Mouse (Mus musculus): Measurements from ENCODE around the gene Tnfrsf14.

The Tnfrsf14 gene

GRCm38 (mm10) chr4:154914707-154915106, 13.7 kb downstream of the Tnfrsf14 start:
- DNase-seq = peak; percentile 43 to 83

GRCm38 (mm10) chr4:154914252-154914651, 14.1 kb downstream of the Tnfrsf14 start:
- DNase-seq = no peak

- peak in 1 of 2 experiments; percentile 19 for DNase-seq
Measured at GRCm38 (mm10) chr4:154913845-154914244, 14.5 kb downstream of the Tnfrsf14 start.

GRCm38 (mm10) chr4:154911644-154912043, 16.7 kb downstream of the Tnfrsf14 start:
- peak in 1 of 2 experiments; percentile 7 for DNase-seq

GRCm38 (mm10) chr4:154910606-154911522, 17.5 kb downstream of the Tnfrsf14 start:
- DNase-seq = peak in 1 of 2 experiments; percentile 31

GRCm38 (mm10) chr4:154908490-154908889, 19.9 kb downstream of the Tnfrsf14 start:
- peak in 1 of 2 experiments; percentile 9 for DNase-seq

- peak; percentile 77 to 83 for DNase-seq
Measured at GRCm38 (mm10) chr4:154907833-154908232, 20.5 kb downstream of the Tnfrsf14 start.

GRCm38 (mm10) chr4:154904185-154905071, 23.9 kb downstream of the Tnfrsf14 start:
- DNase-seq = peak; percentile 88 to 91

GRCm38 (mm10) chr4:154902371-154902770, 26.0 kb downstream of the Tnfrsf14 start:
- DNase-seq = peak in 1 of 2 experiments; percentile 5

GRCm38 (mm10) chr4:154898506-154899446, 29.6 kb downstream of the Tnfrsf14 start, which contains the start of gene Fam213b:
Gene Fam213b (minus strand): TSS chr4:154899135.
- DNase-seq = peak; percentile 86 to 91

- peak; percentile 12 to 54 for DNase-seq
Measured at GRCm38 (mm10) chr4:154897676-154898465, 30.5 kb downstream of the Tnfrsf14 start.

- no peak for DNase-seq
Measured at GRCm38 (mm10) chr4:154895549-154895948, 32.8 kb downstream of the Tnfrsf14 start.

- DNase-seq = no peak
Measured at GRCm38 (mm10) chr4:154890887-154891286, 37.5 kb downstream of the Tnfrsf14 start.

GRCm38 (mm10) chr4:154887593-154888250, 40.6 kb downstream of the Tnfrsf14 start:
- peak in 1 of 2 experiments; percentile 29 for DNase-seq

- DNase-seq = peak in 1 of 2 experiments; percentile 17
Measured at GRCm38 (mm10) chr4:154886876-154887592, 41.3 kb downstream of the Tnfrsf14 start.

- DNase-seq = peak in 1 of 2 experiments; percentile 30
Measured at GRCm38 (mm10) chr4:154885416-154885815, 42.9 kb downstream of the Tnfrsf14 start.

- no peak for DNase-seq
Measured at GRCm38 (mm10) chr4:154882014-154882659, 46.2 kb downstream of the Tnfrsf14 start.

- DNase-seq = no peak
Measured at GRCm38 (mm10) chr4:154880730-154881129, 47.6 kb downstream of the Tnfrsf14 start.

Measured in kidney, postnatal 25 days (tissue).